Mouse (Mus musculus) neural tube, embryonic 12.5 days (tissue): ENCODE measurements around the gene Fam160b1. TPM values are rescaled to one million over a fixed set of nuclear protein-coding genes. Genes with fewer than 3 reads are reported as not detected.
A peak's percentile ranks its signal among the peaks of the same experiment; 100 is the strongest.

Source experiments
- ATAC-seq: fragments of 200-750 bp; cut with Nextera tagmentation; 2 replicates; pipeline ENCODE4 v1.8.0; 2017; ENCODE audit warnings: low read depth, mild to moderate bottlenecking, moderate TSS enrichment, moderate library complexity; ENCODE audit not compliant: low FRiP score
- H3K27ac ChIP-seq: fragments of 300-500 bp; sonication (generic); 2 replicates; pipeline ENCODE4 v1.5.1; 2016
- H3K27me3 ChIP-seq: fragments of 300-500 bp; sonication (generic); replicated peaks from 2 replicates; pipeline ENCODE4 v1.6.1; 2016; ENCODE audit warnings: mild to moderate bottlenecking
- H3K36me3 ChIP-seq: fragments of 300-500 bp; sonication (generic); 2 replicates; pipeline ENCODE4 v1.6.1; 2016; ENCODE audit warnings: mild to moderate bottlenecking
- H3K4me1 ChIP-seq: fragments of 300-500 bp; sonication (generic); 2 replicates; pipeline ENCODE4 v1.6.1; 2016
- H3K4me2 ChIP-seq: fragments of 300-500 bp; sonication (generic); replicated peaks from 2 replicates; pipeline ENCODE4 v1.6.1; 2016; ENCODE audit warnings: mild to moderate bottlenecking
- H3K4me3 ChIP-seq: fragments of 300-500 bp; sonication (generic); 2 replicates; pipeline ENCODE4 v1.5.1; 2016
- H3K9ac ChIP-seq: fragments of 300-500 bp; sonication (generic); 2 replicates; pipeline ENCODE4 v1.6.1; 2016; ENCODE audit warnings: mild to moderate bottlenecking
- H3K9me3 ChIP-seq: fragments of 300-500 bp; sonication (generic); 2 replicates; pipeline ENCODE4 v1.6.1; 2016; ENCODE audit warnings: mild to moderate bottlenecking
- WGBS: fragments of 180-500 bp; shearing (Covaris S2); methylation state at CpG from one replicate; pipeline ENCODE4 v1.1.7; 2016; 5-methylcytosine and 5-hydroxymethylcytosine counted together
- polyA plus RNA-seq: library from polyadenylated mRNA; unstranded; fragments of >200 nt; fragmentation: Nextera tagmentation; extraction: Ambion mirVana; gene quantifications from 2 replicates; pipeline ENCODE4 v1.2.1, GENCODE M21; 2016

Gene Fam160b1
- polyA plus RNA-seq, 1 experiment from 2014 or later = 19.3 TPM

GRCm38 (mm10) chr19:57352337-57352935 is 8.0 kb upstream of the Fam160b1 start:
- Histone ChIP-seq H3K27ac (no peak overlapping the region), H3K4me3 (no peak overlapping the region), H3K9me3 (0 out of 2 replicates have a peak, but pooled peaks cover 6% of the 10 kb centered on the region), H3K4me2 (no peak overlapping the region), H3K9ac (no peak overlapping the region), H3K4me1 (peaks cover 9% of the 10 kb centered on the region; the same call in 1 of the 2 replicates), H3K36me3 (no peaks in the 10 kb centered on the region), H3K27me3 (no peaks in the 10 kb centered on the region)
- WGBS = 91% methylated on average over 12 of the region's 12 CpGs
- ATAC-seq = no peak

GRCm38 (mm10) chr19:57353228-57353627 is 7.3 kb upstream of the Fam160b1 start:
- no peaks in the 10 kb centered on the region for H3K9me3 ChIP-seq
- H3K36me3 ChIP-seq = no peaks in the 10 kb centered on the region
- peaks cover 9% of the 10 kb centered on the region; the same call in 1 of the 2 replicates for H3K4me1 ChIP-seq
- H3K27ac ChIP-seq = no peak overlapping the region
- no peak overlapping the region for H3K9ac ChIP-seq
- no peak for ATAC-seq
- no peaks in the 10 kb centered on the region for H3K27me3 ChIP-seq
- WGBS = 87% methylated on average over 10 of the region's 10 CpGs
- H3K4me2 ChIP-seq = no peak overlapping the region
- H3K4me3 ChIP-seq = no peak overlapping the region

GRCm38 (mm10) chr19:57354050-57354449 is 6.4 kb upstream of the Fam160b1 start:
- no peak overlapping the region for H3K4me2 ChIP-seq
- H3K27ac ChIP-seq = no peak overlapping the region
- no peak for ATAC-seq
- no peaks in the 10 kb centered on the region for H3K27me3 ChIP-seq
- WGBS = 91% methylated on average over 11 of the region's 11 CpGs
- H3K9me3 ChIP-seq = no peaks in the 10 kb centered on the region
- H3K9ac ChIP-seq = no peak overlapping the region
- H3K4me3 ChIP-seq = no peak overlapping the region
- H3K36me3 ChIP-seq = no peaks in the 10 kb centered on the region
- peaks cover 9% of the 10 kb centered on the region; the same call in 1 of the 2 replicates for H3K4me1 ChIP-seq

- no peak for ATAC-seq
- H3K27ac ChIP-seq = no peak overlapping the region
- no peaks in the 10 kb centered on the region for H3K9me3 ChIP-seq
- peaks cover 10% of the 10 kb centered on the region; the same call in 1 of the 2 replicates for H3K4me1 ChIP-seq
- no peaks in the 10 kb centered on the region for H3K27me3 ChIP-seq
- no peak overlapping the region for H3K4me2 ChIP-seq
- H3K36me3 ChIP-seq = no peaks in the 10 kb centered on the region
- 86% methylated on average over 6 of the region's 6 CpGs for WGBS
- H3K9ac ChIP-seq = no peak overlapping the region
- H3K4me3 ChIP-seq = no peak overlapping the region
These were observed 5.8 kb upstream of the Fam160b1 start for GRCm38 (mm10) chr19:57354715-57355114.

- no peak overlapping the region for H3K9ac ChIP-seq
- H3K4me3 ChIP-seq = no peak overlapping the region
- no peaks in the 10 kb centered on the region for H3K36me3 ChIP-seq
- H3K4me2 ChIP-seq = no peak overlapping the region
- no peak for ATAC-seq
- WGBS = 73% methylated on average over 16 of the region's 16 CpGs
- no peak overlapping the region for H3K27ac ChIP-seq
- peaks cover 16% of the 10 kb centered on the region for H3K4me1 ChIP-seq
- no peaks in the 10 kb centered on the region for H3K9me3 ChIP-seq
- no peaks in the 10 kb centered on the region for H3K27me3 ChIP-seq
These were observed 4.8 kb upstream of the Fam160b1 start for GRCm38 (mm10) chr19:57355451-57356251.

- Histone ChIP-seq H3K4me3 (no peak overlapping the region), H3K4me1 (peaks cover 16% of the 10 kb centered on the region), H3K36me3 (no peaks in the 10 kb centered on the region), H3K9me3 (no peaks in the 10 kb centered on the region), H3K9ac (no peak overlapping the region), H3K27ac (no peak overlapping the region), H3K27me3 (no peaks in the 10 kb centered on the region), H3K4me2 (no peak overlapping the region)
- 82% methylated on average over 7 of the region's 7 CpGs for WGBS
- ATAC-seq = no peak
These were observed 4.2 kb upstream of the Fam160b1 start for GRCm38 (mm10) chr19:57356273-57356672.

- WGBS = 93% methylated on average over 6 of the region's 6 CpGs
- no peak overlapping the region for H3K9ac ChIP-seq
- H3K4me1 ChIP-seq = peaks cover 16% of the 10 kb centered on the region
- no peak for ATAC-seq
- H3K27ac ChIP-seq = no peak overlapping the region
- H3K4me3 ChIP-seq = no peak overlapping the region
- no peaks in the 10 kb centered on the region for H3K27me3 ChIP-seq
- no peaks in the 10 kb centered on the region for H3K9me3 ChIP-seq
- H3K4me2 ChIP-seq = no peak overlapping the region
- H3K36me3 ChIP-seq = no peaks in the 10 kb centered on the region
These were observed 3.2 kb upstream of the Fam160b1 start for GRCm38 (mm10) chr19:57357244-57357643.

- H3K4me2 ChIP-seq = no peak overlapping the region
- H3K27ac ChIP-seq = no peak overlapping the region
- ATAC-seq = no peak
- H3K27me3 ChIP-seq = no peaks in the 10 kb centered on the region
- no peaks in the 10 kb centered on the region for H3K9me3 ChIP-seq
- no peak overlapping the region for H3K4me3 ChIP-seq
- no peaks in the 10 kb centered on the region for H3K36me3 ChIP-seq
- no peak overlapping the region for H3K9ac ChIP-seq
- WGBS = 91% methylated on average over 5 of the region's 5 CpGs
- peaks cover 21% of the 10 kb centered on the region for H3K4me1 ChIP-seq
These were observed 2.7 kb upstream of the Fam160b1 start for GRCm38 (mm10) chr19:57357811-57358210.

- no peak overlapping the region for H3K4me2 ChIP-seq
- no peak for ATAC-seq
- 82% methylated on average over 12 of the region's 12 CpGs for WGBS
- no peaks in the 10 kb centered on the region for H3K9me3 ChIP-seq
- no peaks in the 10 kb centered on the region for H3K36me3 ChIP-seq
- H3K9ac ChIP-seq = no peak overlapping the region
- peaks cover 26% of the 10 kb centered on the region for H3K4me1 ChIP-seq
- H3K27ac ChIP-seq = no peak overlapping the region
- no peak overlapping the region for H3K4me3 ChIP-seq
- H3K27me3 ChIP-seq = no peaks in the 10 kb centered on the region
These were observed 2.2 kb upstream of the Fam160b1 start for GRCm38 (mm10) chr19:57358322-57358721.

GRCm38 (mm10) chr19:57358836-57359598 is 1.5 kb upstream of the Fam160b1 start:
- H3K27me3 ChIP-seq = no peaks in the 10 kb centered on the region
- H3K36me3 ChIP-seq = no peaks in the 10 kb centered on the region
- H3K4me2 ChIP-seq = peak overlapping the region; percentile 57; the same call in 1 of the 2 replicates
- no peak overlapping the region for H3K27ac ChIP-seq
- H3K4me3 ChIP-seq = no peak overlapping the region
- H3K9ac ChIP-seq = no peak overlapping the region
- ATAC-seq = no peak
- WGBS = 93% methylated on average over 20 of the region's 20 CpGs
- no peaks in the 10 kb centered on the region for H3K9me3 ChIP-seq
- peaks cover 29% of the 10 kb centered on the region for H3K4me1 ChIP-seq

- Histone ChIP-seq H3K4me1 (peaks cover 35% of the 10 kb centered on the region), H3K9me3 (no peaks in the 10 kb centered on the region), H3K27ac (no peak overlapping the region), H3K9ac (peak overlapping the region; percentile 98; the same call in 1 of the 2 replicates), H3K27me3 (no peaks in the 10 kb centered on the region), H3K36me3 (no peaks in the 10 kb centered on the region), H3K4me3 (peak overlapping the region; percentile 92; the same call in 1 of the 2 replicates), H3K4me2 (peak overlapping the region; percentile 57)
- whole genome bisulfite sequencing = 52% methylated on average over 10 of the region's 10 CpGs
- no peak for ATAC-seq
These were observed 666 bp upstream of the Fam160b1 start for GRCm38 (mm10) chr19:57359701-57360326.
